Mouse (Mus musculus) cerebellum, adult 2 months (tissue): ENCODE measurements around the gene Xbp1.

Source experiments
- CTCF ChIP-seq: fragments of 200-500 bp; IDR thresholded peaks from 2 replicates; pipeline ENCODE4 v1.5.1; 2011; ENCODE audit warnings: low read depth, mild to moderate bottlenecking, control low read depth, low read length, moderate library complexity, borderline replicate concordance; ENCODE audit not compliant: insufficient read depth
- POLR2A ChIP-seq: fragments of 200-500 bp; IDR thresholded peaks from 2 replicates; pipeline ENCODE4 v1.6.1; 2011; ENCODE audit warnings: low read length, control low read depth, borderline replicate concordance; ENCODE audit not compliant: insufficient read depth

- TF ChIP-seq POLR2A (no peak), CTCF (no peak)
Measured at GRCm38 (mm10) chr11:5533108-5533507, 12.6 kb downstream of the Xbp1 start.
